Mouse (Mus musculus) hindbrain, embryonic 11.5 days (tissue): ENCODE data around the gene Pecam1. TPM values are rescaled to one million over a fixed set of nuclear protein-coding genes. Genes with fewer than 3 reads are reported as not detected.
"Not testable (repeated sequence)": the region's sequence is repeated elsewhere in the genome, so short reads cannot be mapped to it uniquely, and the experiment has no call there.

Source experiments
- ATAC-seq: fragments of 200-750 bp; cut with Nextera tagmentation; 2 replicates; pipeline ENCODE4 v1.8.0; 2017; ENCODE audit warnings: mild to moderate bottlenecking, moderate TSS enrichment, moderate library complexity; ENCODE audit not compliant: low FRiP score
- DNase-seq: peaks from one replicate; pipeline ENCODE4 v3.0.0-alpha.2; 2015; ENCODE audit warnings: low spot score
- H3K27ac ChIP-seq: fragments of 300-500 bp; sonication (generic); 2 replicates; pipeline ENCODE4 v1.5.1; 2014; ENCODE audit warnings: mild to moderate bottlenecking, low read depth, low read length
- H3K27me3 ChIP-seq: fragments of 300-500 bp; sonication (generic); 2 replicates; pipeline ENCODE4 v1.6.1; 2014; ENCODE audit warnings: mild to moderate bottlenecking, low read length, moderate library complexity, mixed read lengths; ENCODE audit not compliant: control insufficient read depth, insufficient read depth
- H3K36me3 ChIP-seq: fragments of 300-500 bp; sonication (generic); 2 replicates; pipeline ENCODE4 v1.6.1; 2014; ENCODE audit warnings: mild to moderate bottlenecking, low read length, moderate library complexity, mixed read lengths; ENCODE audit not compliant: control insufficient read depth, insufficient read depth
- H3K4me1 ChIP-seq: fragments of 300-500 bp; sonication (generic); replicated peaks from 2 replicates; pipeline ENCODE4 v1.6.1; 2014; ENCODE audit warnings: low read length, mixed read lengths; ENCODE audit not compliant: control insufficient read depth, insufficient read depth
- H3K4me2 ChIP-seq: fragments of 300-500 bp; sonication (generic); replicated peaks from 2 replicates; pipeline ENCODE4 v1.6.1; 2014; ENCODE audit warnings: mild to moderate bottlenecking, low read depth, low read length
- H3K4me3 ChIP-seq: fragments of 300-500 bp; sonication (generic); 2 replicates; pipeline ENCODE4 v1.5.1; 2014; ENCODE audit warnings: low read depth, low read length
- H3K9ac ChIP-seq: fragments of 300-500 bp; sonication (generic); 2 replicates; pipeline ENCODE4 v1.6.1; 2014; ENCODE audit warnings: low read depth, low read length
- H3K9me3 ChIP-seq: fragments of 300-500 bp; sonication (generic); 2 replicates; pipeline ENCODE4 v1.6.1; 2016; ENCODE audit warnings: low read length; ENCODE audit not compliant: control insufficient read depth
- WGBS: fragments of 180-500 bp; shearing (Covaris S2); extraction: QIAGEN DNeasy Blood & Tissue Kit; methylation state at CpG from one replicate; pipeline ENCODE4 v1.1.7; 2014; 5-methylcytosine and 5-hydroxymethylcytosine counted together
- polyA plus RNA-seq: library from polyadenylated mRNA; unstranded; fragments of >200 nt; fragmentation: Nextera tagmentation; extraction: Ambion mirVana; gene quantifications from 2 replicates; pipeline ENCODE4 v1.2.1, GENCODE M21; 2014

Pecam1 gene
- polyA plus RNA-seq, 1 experiment from 2014 or later, result 20.3 TPM

GRCm38 (mm10) chr11:106784476-106784875 is 34.0 kb upstream of the Pecam1 start:
- no peaks in the 10 kb centered on the region for H3K9me3 ChIP-seq
- WGBS, result 87% methylated on average over 2 of the region's 2 CpGs
- no peaks in the 10 kb centered on the region for H3K27me3 ChIP-seq
- no peak overlapping the region for H3K4me2 ChIP-seq
- DNase-seq (no peak), ATAC-seq (no peak)
- H3K9ac ChIP-seq, result no peak overlapping the region
- no peak overlapping the region for H3K27ac ChIP-seq
- no peak overlapping the region for H3K4me3 ChIP-seq
- H3K4me1 ChIP-seq, result 0 out of 2 replicates have a peak, but pooled peaks cover 2% of the 10 kb centered on the region
- peaks cover 12% of the 10 kb centered on the region for H3K36me3 ChIP-seq

GRCm38 (mm10) chr11:106782841-106783764 is 32.7 kb upstream of the Pecam1 start:
- DNase-seq, result no peak
- no peak overlapping the region for H3K4me2 ChIP-seq
- H3K9ac ChIP-seq, result no peak overlapping the region
- 0 out of 2 replicates have a peak, but pooled peaks cover 2% of the 10 kb centered on the region for H3K4me1 ChIP-seq
- H3K36me3 ChIP-seq, result peaks cover 12% of the 10 kb centered on the region
- no peak overlapping the region for H3K27ac ChIP-seq
- no peaks in the 10 kb centered on the region for H3K9me3 ChIP-seq
- WGBS, result 89% methylated on average over 9 of the region's 9 CpGs
- H3K27me3 ChIP-seq, result no peaks in the 10 kb centered on the region
- ATAC-seq, result no peak
- no peak overlapping the region for H3K4me3 ChIP-seq

- H3K36me3 ChIP-seq, result peaks cover 12% of the 10 kb centered on the region
- not testable (repeated sequence) for H3K27ac ChIP-seq, H3K27me3 ChIP-seq, H3K9ac ChIP-seq, H3K4me1 ChIP-seq, H3K4me2 ChIP-seq, DNase-seq, H3K9me3 ChIP-seq, H3K4me3 ChIP-seq, ATAC-seq
- WGBS, result 93% methylated on average over 7 of the region's 7 CpGs
Measured at GRCm38 (mm10) chr11:106782271-106782670, 31.8 kb upstream of the Pecam1 start.

GRCm38 (mm10) chr11:106780590-106781220 is 30.3 kb upstream of the Pecam1 start:
- Histone ChIP-seq H3K36me3 (peaks cover 12% of the 10 kb centered on the region), H3K27ac (no peak overlapping the region)

GRCm38 (mm10) chr11:106780089-106780425 is 29.6 kb upstream of the Pecam1 start:
- no peaks in the 10 kb centered on the region for H3K9me3 ChIP-seq
- WGBS, result 80% methylated on average over 4 of the region's 4 CpGs
- DNase-seq (peak; percentile 27), ATAC-seq (no peak)
- peaks cover 12% of the 10 kb centered on the region for H3K36me3 ChIP-seq
- no peak overlapping the region for H3K9ac ChIP-seq
- H3K4me3 ChIP-seq, result no peak overlapping the region; the same call in 1 of the 2 replicates
- H3K4me1 ChIP-seq, result no peaks in the 10 kb centered on the region
- H3K4me2 ChIP-seq, result 0 out of 2 replicates have a peak overlapping the region, but pooled peaks have one; percentile 82
- H3K27me3 ChIP-seq, result no peaks in the 10 kb centered on the region
- no peak overlapping the region; the same call in 1 of the 2 replicates for H3K27ac ChIP-seq

More at GRCm38 (mm10) chr11:106780590-106781220, 30.3 kb upstream of the Pecam1 start:
- H3K9ac ChIP-seq, result no peak overlapping the region
- no peak for ATAC-seq
- no peak overlapping the region for H3K4me3 ChIP-seq
- H3K4me1 ChIP-seq, result 0 out of 2 replicates have a peak, but pooled peaks cover under 1% of the 10 kb centered on the region
- WGBS, result 83% methylated on average over 6 of the region's 6 CpGs
- peak; percentile 27 for DNase-seq
- no peak overlapping the region for H3K4me2 ChIP-seq
- H3K27me3 ChIP-seq, result no peaks in the 10 kb centered on the region
- no peaks in the 10 kb centered on the region for H3K9me3 ChIP-seq

GRCm38 (mm10) chr11:106779388-106780088 is 29.1 kb upstream of the Pecam1 start, which contains the start of gene Polg2:
Gene Polg2, minus strand, starts transcription at chr11:106779537.
- DNase-seq (peak; percentile 95), ATAC-seq (peak; percentile 99)
- H3K36me3 ChIP-seq, result peaks cover 13% of the 10 kb centered on the region
- H3K4me3 ChIP-seq, result peak within 1 kb of the TSS; percentile 77
- H3K4me1 ChIP-seq, result no peaks in the 10 kb centered on the region
- WGBS, result 2% methylated on average over 30 of the region's 30 CpGs
- peak within 1 kb of the TSS; percentile 86 for H3K27ac ChIP-seq
- H3K9ac ChIP-seq, result peak within 1 kb of the TSS; percentile 86
- H3K9me3 ChIP-seq, result no peaks in the 10 kb centered on the region
- H3K27me3 ChIP-seq, result no peaks in the 10 kb centered on the region
- H3K4me2 ChIP-seq, result peak within 1 kb of the TSS; percentile 82

GRCm38 (mm10) chr11:106778589-106779387 is 28.4 kb upstream of the Pecam1 start:
- Histone ChIP-seq H3K4me3 (peak overlapping the region; percentile 77), H3K9me3 (no peaks in the 10 kb centered on the region), H3K9ac (peak overlapping the region; percentile 86), H3K4me1 (no peaks in the 10 kb centered on the region), H3K4me2 (peak overlapping the region; percentile 82), H3K36me3 (peaks cover 16% of the 10 kb centered on the region), H3K27me3 (no peaks in the 10 kb centered on the region), H3K27ac (peak overlapping the region; percentile 86)
- 2% methylated on average over 39 of the region's 39 CpGs for WGBS
- DNase-seq (no peak), ATAC-seq (peak; percentile 85)

GRCm38 (mm10) chr11:106778132-106778531 is 27.7 kb upstream of the Pecam1 start:
- Histone ChIP-seq H3K27me3 (no peaks in the 10 kb centered on the region), H3K9ac (no peak overlapping the region), H3K27ac (no peak overlapping the region), H3K9me3 (no peaks in the 10 kb centered on the region), H3K4me1 (no peaks in the 10 kb centered on the region), H3K36me3 (peaks cover 11% of the 10 kb centered on the region), H3K4me2 (no peak overlapping the region), H3K4me3 (no peak overlapping the region)
- ATAC-seq (no peak), DNase-seq (no peak)
- 94% methylated on average over 7 of the region's 7 CpGs for WGBS
